ENCODE assay signal across 8 mouse cellular contexts in the genomic region with DNA sequence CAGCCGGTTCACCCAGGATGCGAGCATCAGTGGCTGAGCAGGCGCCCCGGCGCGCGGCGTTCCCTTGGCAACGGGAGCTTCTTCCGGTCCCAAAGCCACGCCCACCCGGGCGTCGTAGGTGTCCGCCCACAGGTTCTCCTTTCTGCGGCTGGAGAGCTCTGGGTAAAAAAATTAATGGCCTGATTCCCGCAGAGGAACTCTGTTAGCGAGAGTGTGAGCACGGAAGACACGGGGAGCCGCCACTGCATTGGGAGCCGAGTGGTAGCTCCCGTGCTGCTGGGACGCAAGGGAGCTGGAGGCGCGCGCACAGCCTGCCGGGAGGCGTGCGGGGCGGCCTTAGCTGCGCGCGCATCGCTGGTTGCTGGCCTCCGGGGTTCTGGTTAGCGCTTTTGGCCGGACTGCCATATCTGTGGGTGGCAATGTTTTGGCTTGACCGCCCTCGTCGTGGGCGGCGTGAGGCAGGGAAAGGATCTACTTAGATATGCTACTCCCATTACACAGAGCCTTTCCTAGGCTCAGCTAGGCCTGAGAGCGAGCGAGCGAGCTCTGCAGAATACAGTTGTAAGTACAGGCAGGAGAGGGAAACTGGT. TPM values are rescaled to one million over a fixed set of nuclear protein-coding genes. Genes with fewer than 3 reads are reported as not detected.
DNase-seq lines count a peak whose midpoint lies in the region; TF ChIP-seq lines count a peak whose summit lies in the region.

A gene (minus strand): TSS at position 290 of the 590 bp plus-strand sequence.

- peak within 1 kb of the TSS; percentile 63 for H3K4me3 ChIP-seq in left cerebral cortex, adult 2 months
- H3K4me3 ChIP-seq in macrophage (ENCODE audit: inconsistent target), result peak within 1 kb of the TSS; percentile 58

- intact Hi-C loops in left cerebral cortex, adult 2 months (cut with DNase I), result no loop called here

- WGBS in macrophage (ENCODE audit: missing documents), result under 1% methylated on average over 46 of the region's 46 CpGs

- H3K79me2 ChIP-seq in macrophage (ENCODE audit: inconsistent target), result no peaks in the 10 kb centered on the region

- peak; percentile 92 to 93 for DNase-seq in adrenal gland, adult 18-20 months (ENCODE audit: low spot score in 2 of 2)
- DNase-seq in embryo, embryonic 10.5 days (ENCODE audit: low spot score), result peak; percentile 94
- peak; percentile 97 for DNase-seq in gastrocnemius, postnatal 10 days
- DNase-seq in hindlimb bud, embryonic 11.5 days (ENCODE audit: extremely low spot score, low read depth, low spot score), result peak; percentile 78
- peak; percentile 94 to 95 for DNase-seq in left cerebral cortex, adult 2 months (ENCODE audit: extremely low spot score in 1 of 2, low spot score in 2 of 2)
- DNase-seq in retina, postnatal 7 days (ENCODE audit: low read depth, low spot score), result peak; percentile 86
- peak; percentile 88 to 90 for DNase-seq in urinary bladder, adult 18-20 months (ENCODE audit: low spot score in 2 of 2)

- no peak for TF ChIP-seq CTCF in left cerebral cortex, adult 2 months (IDR thresholded peaks at IDR 0.05)

- no peaks in the 10 kb centered on the region for H3K36me3 ChIP-seq in macrophage (ENCODE audit: inconsistent target)

- peak within 1 kb of the TSS; percentile 99 for H3K27ac ChIP-seq in left cerebral cortex, adult 2 months
- peak within 1 kb of the TSS; percentile 62 for H3K27ac ChIP-seq in macrophage

RNA-seq across cellular contexts. Expression of the gene that starts here (rescaled TPM):
- total RNA-seq in adrenal gland, adult 18-20 months (2021), result 10 to 100 TPM in 1 of 2 experiments, 1 to 10 TPM in 1; 7.6 to 10.4 TPM
- total RNA-seq in gastrocnemius, postnatal 10 days (2021), result 1 to 10 TPM; 3.7 to 4.2 TPM
- 10 to 100 TPM; 31.0 to 33.2 TPM for total RNA-seq in left cerebral cortex, adult 2 months (2021)
- 1 to 10 TPM in 19 of 26 experiments, under 1 TPM in 3, not detected in 4; 0.51 to 6.8 (median 2.1) TPM for total RNA-seq in macrophage (2018; cell fraction: chromatin; rRNA removed)
- total RNA-seq in macrophage (2018; cell fraction: cytosol; rRNA removed), result 1 to 10 TPM; 2.1 to 7.5 (median 4.9) TPM
- total RNA-seq in macrophage (2018; cell fraction: nucleus; rRNA removed), result 1 to 10 TPM in 19 of 26 experiments, under 1 TPM in 6, not detected in 1; 0.32 to 7.4 (median 2.3) TPM
- 3.8 to 6.6 TPM (median 5.2 TPM) in 3 replicates for polyA plus RNA-seq in macrophage (2018)

Comparison
In these comparisons a context has a peak if more than half of its experiments do, and no peak if none do; other contexts are left out.
1. Peak in every context shown above with its lines: DNase-seq, H3K4me3 ChIP-seq and H3K27ac ChIP-seq.